Mouse (Mus musculus): ENCODE results near the gene Spns3. TPM values are rescaled to one million over a fixed set of nuclear protein-coding genes. Genes with fewer than 3 reads are reported as not detected.

Spns3 gene
- polyA plus RNA-seq, 1 experiment = not detected

DNA sequence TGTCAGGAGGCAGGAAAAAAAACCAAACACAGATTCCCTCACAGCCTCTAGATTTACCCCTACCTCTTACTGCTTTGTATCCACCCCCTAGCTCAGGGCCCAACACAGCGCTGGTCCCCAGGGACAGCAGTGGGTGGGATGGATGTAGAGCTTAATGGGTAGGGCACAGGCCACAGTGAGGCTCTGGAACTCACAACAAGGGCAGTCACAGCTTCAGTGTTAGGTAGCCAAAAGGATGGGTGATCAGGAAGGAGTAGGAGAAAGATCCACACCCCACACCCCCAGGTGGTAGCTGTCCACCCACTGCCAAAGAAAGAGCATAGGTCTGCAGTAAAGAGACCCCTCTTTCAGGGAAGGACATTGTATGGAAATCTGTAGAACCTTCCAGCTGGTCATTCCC, 72.7 kb downstream of the Spns3 start:
- no peak overlapping the region for H3K4me3 ChIP-seq (ENCODE audit: insufficient read depth, poor library complexity, severe bottlenecking)
- H3K79me3 ChIP-seq (ENCODE audit: low read depth) = no peaks in the 10 kb centered on the region
- H3K27me3 ChIP-seq (ENCODE audit: control insufficient read depth, insufficient read depth, insufficient read length) = peaks cover under 1% of the 10 kb centered on the region
- no peaks in the 10 kb centered on the region for H3K79me2 ChIP-seq (ENCODE audit: control insufficient read depth, insufficient read depth)
- no peak overlapping the region for H3ac ChIP-seq (ENCODE audit: control insufficient read depth, insufficient read length, low read depth)
- TF ChIP-seq USF1 (IDR thresholded peaks at IDR 0.05; ENCODE audit: low read depth) (no peak), MAX (IDR thresholded peaks at IDR 0.05) (no peak), FOSL1 (IDR thresholded peaks at IDR 0.05; ENCODE audit: insufficient read depth, low read length, poor library complexity, severe bottlenecking) (no peak), MYOG (IDR thresholded peaks at IDR 0.05; ENCODE audit: control insufficient read depth, extremely low read depth, insufficient read length) (no peak), MYOD1 (IDR thresholded peaks at IDR 0.05; ENCODE audit: control insufficient read depth, insufficient read length, low read depth) (no peak), CEBPB (IDR thresholded peaks at IDR 0.05; ENCODE audit: low read depth) (no peak), CTCF (IDR thresholded peaks at IDR 0.05; ENCODE audit: control insufficient read depth, insufficient read depth, insufficient read length) (no peak)
- no peaks in the 10 kb centered on the region for H3K36me3 ChIP-seq (ENCODE audit: control insufficient read depth, insufficient read depth)

DNA sequence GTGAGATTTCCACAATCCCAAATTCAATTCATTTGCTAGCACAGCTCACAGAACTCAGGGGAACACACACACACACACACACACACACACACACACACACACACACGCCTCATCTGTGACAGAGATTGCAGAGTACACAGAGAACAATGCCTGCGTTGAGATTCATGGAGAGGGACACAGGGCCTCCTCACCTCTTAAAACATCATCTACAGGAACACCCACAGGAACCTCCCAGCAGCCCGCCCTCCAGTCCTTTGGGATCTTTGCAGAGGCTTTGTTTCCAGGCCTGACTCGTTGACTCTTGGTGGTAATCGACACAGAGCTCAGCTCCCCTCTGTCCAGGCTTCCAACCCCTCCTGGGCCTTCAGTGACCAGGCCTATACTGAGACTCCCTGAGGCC, 73.1 kb downstream of the Spns3 start:
- Histone ChIP-seq H3K4me3 (ENCODE audit: insufficient read depth, poor library complexity, severe bottlenecking) (no peak overlapping the region), H3K36me3 (ENCODE audit: control insufficient read depth, insufficient read depth) (no peaks in the 10 kb centered on the region), H3ac (ENCODE audit: control insufficient read depth, insufficient read length, low read depth) (no peak overlapping the region), H3K79me3 (ENCODE audit: low read depth) (no peaks in the 10 kb centered on the region), H3K27me3 (ENCODE audit: control insufficient read depth, insufficient read depth, insufficient read length) (peaks cover 3% of the 10 kb centered on the region), H3K79me2 (ENCODE audit: control insufficient read depth, insufficient read depth) (no peaks in the 10 kb centered on the region)
- TF ChIP-seq MYOD1 (IDR thresholded peaks at IDR 0.05; ENCODE audit: control insufficient read depth, insufficient read length, low read depth) (no peak), CTCF (IDR thresholded peaks at IDR 0.05; ENCODE audit: control insufficient read depth, insufficient read depth, insufficient read length) (no peak), USF1 (IDR thresholded peaks at IDR 0.05; ENCODE audit: low read depth) (no peak), FOSL1 (IDR thresholded peaks at IDR 0.05; ENCODE audit: insufficient read depth, low read length, poor library complexity, severe bottlenecking) (no peak), CEBPB (IDR thresholded peaks at IDR 0.05; ENCODE audit: low read depth) (no peak), MYOG (IDR thresholded peaks at IDR 0.05; ENCODE audit: control insufficient read depth, extremely low read depth, insufficient read length) (no peak), MAX (IDR thresholded peaks at IDR 0.05) (no peak)

DNA sequence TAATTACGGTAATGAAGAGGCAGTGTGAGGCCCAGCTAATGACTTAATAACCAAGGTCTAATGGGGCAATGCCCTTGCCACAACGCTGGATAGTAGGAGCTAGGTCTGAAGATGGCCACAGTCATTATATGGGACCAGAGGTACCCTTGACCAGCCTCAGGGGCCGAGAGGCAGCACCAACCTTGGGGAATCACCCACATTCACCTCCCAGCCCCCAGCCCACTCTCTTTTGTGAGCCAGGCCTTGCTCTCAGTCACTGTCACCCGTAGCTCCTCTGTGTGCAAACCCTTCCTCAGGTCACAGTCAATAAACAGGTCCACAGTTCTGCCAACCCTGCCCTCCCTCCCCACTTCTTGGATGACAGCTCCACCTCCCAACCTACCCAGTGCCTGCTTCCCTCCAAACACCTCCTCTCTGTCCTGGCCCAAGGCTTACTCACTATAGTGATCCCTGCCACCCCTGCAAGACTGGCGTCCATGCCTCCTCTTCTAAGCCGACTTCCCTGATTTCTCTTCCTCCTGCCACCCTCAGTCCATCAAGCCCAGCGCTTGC, 74.2 kb downstream of the Spns3 start:
- H3K27me3 ChIP-seq (ENCODE audit: control insufficient read depth, insufficient read depth, insufficient read length) = peaks cover 3% of the 10 kb centered on the region
- H3K36me3 ChIP-seq (ENCODE audit: control insufficient read depth, insufficient read depth) = no peaks in the 10 kb centered on the region
- no peak overlapping the region for H3ac ChIP-seq (ENCODE audit: control insufficient read depth, insufficient read length, low read depth)
- TF ChIP-seq CEBPB (IDR thresholded peaks at IDR 0.05; ENCODE audit: low read depth) (no peak), MAX (IDR thresholded peaks at IDR 0.05) (no peak), USF1 (IDR thresholded peaks at IDR 0.05; ENCODE audit: low read depth) (no peak)
- no peaks in the 10 kb centered on the region for H3K79me2 ChIP-seq (ENCODE audit: control insufficient read depth, insufficient read depth)
- H3K79me3 ChIP-seq (ENCODE audit: low read depth) = no peaks in the 10 kb centered on the region
- H3K4me3 ChIP-seq (ENCODE audit: insufficient read depth, poor library complexity, severe bottlenecking) = no peak overlapping the region

DNA sequence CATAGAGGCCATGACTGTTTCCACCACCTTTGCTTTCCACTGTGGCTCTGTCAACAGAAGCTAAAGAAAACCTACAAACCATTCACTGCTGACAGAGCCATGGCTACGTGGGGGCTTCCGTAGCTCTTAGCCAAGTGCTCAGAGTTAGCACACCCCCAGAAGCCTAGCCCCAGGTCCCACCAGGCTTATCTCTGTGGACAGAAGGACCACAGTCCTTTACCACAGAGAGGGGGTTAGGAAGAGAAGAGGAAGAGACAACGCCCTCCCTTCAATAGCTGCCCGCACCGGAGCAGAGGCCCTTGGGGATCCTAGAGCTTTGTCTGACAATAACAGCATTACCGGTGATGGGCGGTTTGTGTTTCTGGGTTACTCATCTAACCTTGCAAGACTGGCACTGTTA, 74.9 kb downstream of the Spns3 start:
- no peaks in the 10 kb centered on the region for H3K36me3 ChIP-seq (ENCODE audit: control insufficient read depth, insufficient read depth)
- no peaks in the 10 kb centered on the region for H3K79me3 ChIP-seq (ENCODE audit: low read depth)
- H3K79me2 ChIP-seq (ENCODE audit: control insufficient read depth, insufficient read depth) = no peaks in the 10 kb centered on the region
- TF ChIP-seq MYOD1 (IDR thresholded peaks at IDR 0.05; ENCODE audit: control insufficient read depth, insufficient read length, low read depth) = no peak
- no peak for TF ChIP-seq USF1 (IDR thresholded peaks at IDR 0.05; ENCODE audit: low read depth)
- TF ChIP-seq MAX (IDR thresholded peaks at IDR 0.05) = no peak
- no peak for TF ChIP-seq MYOG (IDR thresholded peaks at IDR 0.05; ENCODE audit: control insufficient read depth, extremely low read depth, insufficient read length)
- TF ChIP-seq FOSL1 (IDR thresholded peaks at IDR 0.05; ENCODE audit: insufficient read depth, low read length, poor library complexity, severe bottlenecking) = no peak
- TF ChIP-seq CEBPB (IDR thresholded peaks at IDR 0.05; ENCODE audit: low read depth) = no peak
- no peak for TF ChIP-seq CTCF (IDR thresholded peaks at IDR 0.05; ENCODE audit: control insufficient read depth, insufficient read depth, insufficient read length)
- no peak overlapping the region for H3ac ChIP-seq (ENCODE audit: control insufficient read depth, insufficient read length, low read depth)
- H3K27me3 ChIP-seq (ENCODE audit: control insufficient read depth, insufficient read depth, insufficient read length) = peaks cover 3% of the 10 kb centered on the region
- no peak overlapping the region for H3K4me3 ChIP-seq (ENCODE audit: insufficient read depth, poor library complexity, severe bottlenecking)

DNA sequence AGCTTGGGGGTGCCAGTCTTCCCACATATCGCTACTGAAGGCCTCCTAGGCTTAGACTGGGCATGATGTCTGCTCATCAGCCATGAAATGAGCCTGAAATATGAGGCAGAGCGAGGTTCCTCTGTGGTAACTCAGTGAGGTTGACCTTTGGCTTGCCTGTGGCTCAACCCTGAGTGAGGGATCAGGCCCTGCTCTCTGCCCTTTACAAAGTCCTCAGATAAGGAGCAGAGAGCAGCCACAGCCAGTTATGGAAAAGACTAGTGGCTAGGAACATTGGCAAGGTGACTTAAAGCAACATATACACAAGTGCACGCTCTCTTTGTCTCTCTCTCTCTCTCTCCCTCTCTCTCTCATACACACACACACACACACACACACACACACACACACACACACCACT, 75.4 kb downstream of the Spns3 start:
- Histone ChIP-seq H3ac (ENCODE audit: control insufficient read depth, insufficient read length, low read depth) (no peak overlapping the region), H3K79me2 (ENCODE audit: control insufficient read depth, insufficient read depth) (no peaks in the 10 kb centered on the region), H3K4me3 (ENCODE audit: insufficient read depth, poor library complexity, severe bottlenecking) (no peak overlapping the region), H3K36me3 (ENCODE audit: control insufficient read depth, insufficient read depth) (no peaks in the 10 kb centered on the region), H3K27me3 (ENCODE audit: control insufficient read depth, insufficient read depth, insufficient read length) (peaks cover 3% of the 10 kb centered on the region), H3K79me3 (ENCODE audit: low read depth) (no peaks in the 10 kb centered on the region)
- TF ChIP-seq USF1 (IDR thresholded peaks at IDR 0.05; ENCODE audit: low read depth) = no peak

DNA sequence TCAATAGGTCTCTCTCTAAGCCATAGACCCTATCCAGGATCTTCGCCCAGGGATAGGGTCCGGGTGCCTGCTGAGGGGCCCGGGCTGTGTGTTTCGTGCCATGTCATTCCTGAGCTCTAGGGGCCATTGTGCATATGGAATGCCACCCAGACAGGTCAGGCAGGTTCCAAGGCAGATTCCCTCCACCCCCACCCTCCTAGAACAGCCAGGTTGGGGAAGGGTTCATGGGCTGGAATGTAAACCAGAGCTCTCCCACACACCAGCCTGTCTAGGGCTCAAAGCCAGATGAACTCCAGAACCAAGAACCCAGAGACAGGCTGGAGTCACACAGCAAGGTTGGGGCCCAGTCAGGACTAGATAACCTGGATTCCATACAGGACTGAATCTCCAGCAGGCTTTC, 76.8 kb downstream of the Spns3 start:
- Histone ChIP-seq H3K36me3 (ENCODE audit: control insufficient read depth, insufficient read depth) (no peaks in the 10 kb centered on the region), H3K79me3 (ENCODE audit: low read depth) (no peaks in the 10 kb centered on the region), H3ac (ENCODE audit: control insufficient read depth, insufficient read length, low read depth) (no peak overlapping the region), H3K79me2 (ENCODE audit: control insufficient read depth, insufficient read depth) (no peaks in the 10 kb centered on the region), H3K27me3 (ENCODE audit: control insufficient read depth, insufficient read depth, insufficient read length) (peaks cover 3% of the 10 kb centered on the region), H3K4me3 (ENCODE audit: insufficient read depth, poor library complexity, severe bottlenecking) (no peak overlapping the region)
- no peak for TF ChIP-seq USF1 (IDR thresholded peaks at IDR 0.05; ENCODE audit: low read depth)
- no peak for TF ChIP-seq CEBPB (IDR thresholded peaks at IDR 0.05; ENCODE audit: low read depth)
- no peak for TF ChIP-seq MAX (IDR thresholded peaks at IDR 0.05)
- TF ChIP-seq MYOD1 (IDR thresholded peaks at IDR 0.05; ENCODE audit: control insufficient read depth, insufficient read length, low read depth) = no peak
- TF ChIP-seq MYOG (IDR thresholded peaks at IDR 0.05; ENCODE audit: control insufficient read depth, extremely low read depth, insufficient read length) = no peak
- no peak for TF ChIP-seq CTCF (IDR thresholded peaks at IDR 0.05; ENCODE audit: control insufficient read depth, insufficient read depth, insufficient read length)
- TF ChIP-seq FOSL1 (IDR thresholded peaks at IDR 0.05; ENCODE audit: insufficient read depth, low read length, poor library complexity, severe bottlenecking) = no peak
